1 mouse cellular context compared by ENCODE assay signal in genomic region chr11:75624102-75624554, GRCm38 (mm10).
TF ChIP-seq lines count a peak whose summit lies in the region.

No protein-coding gene starts in this region.

TF ChIP-seq in CH12.LX, 34 proteins besides CTCF, POLR2A, EP300 and RAD21 (continued from another document):
- TF ChIP-seq USF1 (IDR thresholded peaks at IDR 0.05; ENCODE audit: low read depth, low read length): no peak
- TF ChIP-seq ZKSCAN1 (IDR thresholded peaks at IDR 0.05; ENCODE audit: borderline replicate concordance, low read depth, low read length): no peak
- no peak for TF ChIP-seq MAZ (IDR thresholded peaks at IDR 0.05; ENCODE audit: low read depth, low read length)
- TF ChIP-seq NELFE (IDR thresholded peaks at IDR 0.05; ENCODE audit: low read depth, low read length): no peak
- no peak for TF ChIP-seq CHD1 (IDR thresholded peaks at IDR 0.05; ENCODE audit: low read depth, low read length)
